Mouse (Mus musculus) urinary bladder, adult 2 months (tissue): ENCODE results near the gene Plekhb1. TPM values are rescaled to one million over a fixed set of nuclear protein-coding genes. Genes with fewer than 3 reads are reported as not detected.

ENCODE experiments used
- DNase-seq: peaks from one replicate; pipeline ENCODE4 v3.0.0; 2022; ENCODE audit warnings: low spot score
- polyA plus RNA-seq: library from polyadenylated mRNA; depleted of rRNA; stranded (reverse); fragments of >200 nt; gene quantifications from 2 replicates; pipeline ENCODE4 v1.2.3, GENCODE M21; 2012

Gene Plekhb1
- polyA plus RNA-seq, 1 experiment = 28.5 TPM

GRCm38 (mm10) chr7:100658093-100658578 lies 4.1 kb downstream of the Plekhb1 start:
- DNase-seq = no peak

GRCm38 (mm10) chr7:100656739-100657138 lies 5.5 kb downstream of the Plekhb1 start:
- DNase-seq = no peak

- DNase-seq = no peak
Observed at GRCm38 (mm10) chr7:100654441-100654840, 7.8 kb downstream of the Plekhb1 start.

- no peak for DNase-seq
Observed at GRCm38 (mm10) chr7:100653480-100654266, 8.5 kb downstream of the Plekhb1 start.

DNA sequence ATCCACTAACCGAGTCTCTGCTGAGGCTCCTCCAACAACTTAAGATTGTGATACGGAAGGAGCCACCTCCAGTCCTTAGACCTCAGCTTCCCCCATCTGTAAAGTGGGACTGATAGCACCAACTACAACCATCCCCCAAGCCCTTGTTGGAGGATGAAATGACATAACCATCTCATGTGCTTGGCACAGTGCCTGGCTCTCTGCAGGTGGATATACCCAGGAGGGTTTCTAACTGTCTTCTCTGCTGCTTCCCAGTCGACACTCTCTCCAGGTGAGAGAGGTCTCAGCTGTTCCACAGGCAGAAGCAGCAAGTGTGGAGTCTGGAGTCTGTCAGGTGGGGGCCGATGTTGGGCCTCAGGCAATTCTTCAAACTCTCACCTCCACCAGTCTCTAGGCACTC lies 11.2 kb downstream of the Plekhb1 start:
- no peak for DNase-seq

- no peak for DNase-seq
Observed at GRCm38 (mm10) chr7:100650421-100650820, 11.8 kb downstream of the Plekhb1 start.

DNA sequence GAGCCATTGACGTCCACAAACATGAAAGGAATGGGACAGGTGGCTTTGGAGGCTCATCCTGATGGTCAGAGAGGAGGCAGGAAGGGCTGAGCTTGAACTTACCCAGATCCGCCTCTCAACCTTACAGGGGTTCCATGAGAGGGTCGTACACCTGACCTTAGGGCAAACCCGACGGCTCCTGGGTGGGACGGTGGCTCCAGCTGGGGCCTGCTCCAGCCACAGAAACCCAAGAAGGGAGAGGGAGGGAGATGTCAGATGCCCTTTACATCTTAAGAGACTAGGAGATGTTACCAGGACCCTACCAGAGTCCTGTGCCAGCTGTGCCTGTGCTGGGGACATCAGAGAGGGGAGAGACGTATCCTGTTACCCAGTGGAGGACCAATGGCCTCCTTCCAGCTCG lies 12.4 kb downstream of the Plekhb1 start:
- DNase-seq = no peak

- no peak for DNase-seq
Observed at GRCm38 (mm10) chr7:100649095-100649494, 13.1 kb downstream of the Plekhb1 start.

GRCm38 (mm10) chr7:100645147-100645546 lies 17.1 kb downstream of the Plekhb1 start:
- DNase-seq = no peak

GRCm38 (mm10) chr7:100642413-100642812 lies 19.8 kb downstream of the Plekhb1 start:
- DNase-seq = no peak

DNA sequence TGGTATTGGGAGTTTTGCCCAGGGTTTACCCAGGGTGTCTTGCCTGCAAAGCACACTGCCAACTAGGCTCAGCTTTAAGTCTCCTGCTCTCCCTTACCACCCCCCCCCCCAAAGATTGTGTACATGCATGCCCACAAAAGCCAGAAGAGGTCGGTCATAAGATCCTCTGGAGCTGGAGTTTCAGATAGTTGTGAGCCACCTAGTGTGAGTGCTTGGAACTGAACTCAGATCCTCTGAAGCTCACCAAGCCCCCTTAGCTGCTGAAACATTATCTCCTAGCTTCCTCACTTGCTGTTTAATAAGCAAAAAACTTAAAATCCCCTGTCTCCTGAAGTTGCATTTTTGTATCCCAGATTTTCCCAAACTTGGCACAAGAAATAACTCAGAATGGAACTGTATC lies 24.6 kb downstream of the Plekhb1 start:
- DNase-seq = no peak

GRCm38 (mm10) chr7:100624538-100624937 lies 37.7 kb downstream of the Plekhb1 start:
- DNase-seq = no peak

- DNase-seq = no peak
Observed at GRCm38 (mm10) chr7:100622277-100622676, 39.9 kb downstream of the Plekhb1 start.

GRCm38 (mm10) chr7:100616121-100616857 lies 45.9 kb downstream of the Plekhb1 start:
- no peak for DNase-seq

DNA sequence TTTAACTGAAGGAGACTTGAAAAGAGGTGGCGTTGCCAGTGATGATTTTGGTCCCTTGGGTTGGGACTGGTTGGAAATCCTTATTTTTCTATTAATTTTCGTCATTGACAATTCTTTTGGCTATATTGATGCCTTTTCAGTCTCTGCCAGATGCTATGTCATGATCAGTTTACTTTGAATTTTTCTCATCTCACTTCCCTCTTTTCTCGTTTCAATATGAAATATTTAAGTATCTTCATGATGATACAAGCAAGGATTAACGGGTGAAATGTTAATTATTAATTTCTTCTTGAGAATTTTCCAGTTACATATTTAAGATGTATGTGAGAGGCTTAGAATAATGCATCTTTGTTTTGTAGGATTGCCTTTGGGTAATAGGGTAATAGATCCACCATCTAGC lies 53.3 kb downstream of the Plekhb1 start:
- no peak for DNase-seq

- DNase-seq = no peak
Observed at GRCm38 (mm10) chr7:100608130-100608741, 54.0 kb downstream of the Plekhb1 start, which contains the start of gene Mrpl48. Gene Mrpl48 (minus strand): TSS chr7:100608301.

DNA sequence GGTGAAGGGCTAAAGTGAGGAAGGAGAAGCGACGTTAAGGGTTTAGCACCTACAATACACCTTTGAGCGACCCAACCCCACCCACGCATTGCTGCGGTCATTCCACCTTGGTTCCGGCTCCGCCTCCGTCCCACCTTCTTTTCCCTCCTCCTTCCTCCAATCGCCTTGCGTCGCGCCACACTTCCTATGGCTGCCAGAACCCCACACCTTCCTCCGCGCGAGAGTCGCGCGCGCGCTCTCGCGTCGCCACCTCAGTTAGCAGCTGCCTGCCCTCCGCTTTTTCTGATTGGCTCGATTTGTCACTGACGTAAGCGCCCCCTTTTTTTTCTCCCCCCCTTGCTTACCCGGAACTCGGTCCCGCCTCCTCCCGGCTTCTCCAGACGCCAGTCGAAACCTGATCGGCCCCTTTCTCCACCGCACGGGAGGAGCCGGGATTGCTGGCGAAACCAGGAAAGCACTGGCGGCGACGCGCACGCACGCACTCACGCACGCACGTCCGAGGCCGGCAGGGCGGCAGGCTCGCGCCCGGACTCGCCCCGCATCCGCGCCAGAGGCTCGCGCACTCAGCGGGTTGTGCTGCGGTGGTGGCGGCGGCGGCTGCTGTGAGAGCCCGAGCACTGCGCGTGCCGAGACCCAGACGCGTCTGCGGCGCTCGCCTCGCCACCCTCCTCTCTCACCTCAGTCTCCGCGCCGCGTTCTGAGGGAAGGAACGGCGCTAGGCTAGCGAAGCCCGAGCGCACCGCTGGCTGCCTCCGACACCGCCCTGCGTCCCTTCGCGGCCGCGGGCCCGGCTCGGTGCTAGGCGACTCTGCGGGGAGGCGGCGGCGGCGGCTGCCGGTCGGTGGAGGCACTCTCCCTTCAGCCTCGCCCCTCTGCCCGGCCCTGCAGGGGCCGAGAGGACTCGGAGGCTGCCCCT lies 54.7 kb downstream of the Plekhb1 start, which contains the start of gene Rab6a:
TSS of gene Rab6a (plus strand) at position 197 of the 916 bp plus-strand sequence.
- DNase-seq = peak; percentile 92

DNA sequence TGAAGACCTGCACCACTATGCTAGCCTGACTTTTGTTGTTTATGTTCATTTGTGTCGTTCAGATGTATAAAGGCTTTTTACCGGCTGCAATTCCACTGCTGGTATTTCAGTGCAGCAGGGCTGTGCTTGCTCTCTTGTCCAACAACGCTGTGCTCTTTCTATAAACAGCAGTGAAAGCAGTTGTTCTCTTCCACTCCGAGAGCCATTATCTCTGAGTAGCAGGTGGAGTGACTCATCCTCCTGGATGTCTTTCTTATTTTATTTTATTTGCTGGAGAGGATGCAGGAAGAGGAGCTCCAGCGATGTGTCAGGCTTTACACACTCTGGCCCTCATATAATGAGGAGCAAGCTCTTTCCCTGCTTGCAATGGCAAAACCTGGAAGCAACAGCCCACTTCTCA lies 62.0 kb downstream of the Plekhb1 start:
- DNase-seq = no peak

DNA sequence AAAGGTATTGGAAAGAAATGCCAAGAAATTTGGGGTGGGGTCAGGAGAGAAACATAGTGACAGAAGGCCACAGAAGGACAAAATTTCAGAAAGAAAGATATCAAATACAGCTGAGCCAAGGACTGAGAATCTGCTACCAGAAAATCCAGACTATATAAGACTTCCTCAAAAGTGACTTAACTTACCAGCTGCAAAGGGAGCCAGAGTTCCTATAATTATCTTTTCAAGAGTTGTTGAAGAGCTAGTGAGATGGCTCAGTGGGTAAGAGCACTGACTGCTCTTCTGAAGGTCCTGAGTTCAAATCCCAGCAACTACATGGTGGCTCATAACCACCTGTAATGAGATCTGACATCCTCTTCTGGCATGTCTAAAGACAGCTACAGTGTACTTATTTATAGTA lies 68.9 kb downstream of the Plekhb1 start:
- no peak for DNase-seq
